Mouse (Mus musculus) lung, postnatal 0 days (tissue): Measurements from ENCODE around the gene Klf15.

Experiments used
- CTCF ChIP-seq: IDR thresholded peaks from 2 replicates; pipeline ENCODE4 v1.5.1; 2016; ENCODE audit warnings: antibody characterized with exemption, mild to moderate bottlenecking
- EP300 ChIP-seq: IDR thresholded peaks from 2 replicates; pipeline ENCODE4 v1.6.1; 2016; ENCODE audit warnings: antibody characterized with exemption, mild to moderate bottlenecking, control low read depth

DNA sequence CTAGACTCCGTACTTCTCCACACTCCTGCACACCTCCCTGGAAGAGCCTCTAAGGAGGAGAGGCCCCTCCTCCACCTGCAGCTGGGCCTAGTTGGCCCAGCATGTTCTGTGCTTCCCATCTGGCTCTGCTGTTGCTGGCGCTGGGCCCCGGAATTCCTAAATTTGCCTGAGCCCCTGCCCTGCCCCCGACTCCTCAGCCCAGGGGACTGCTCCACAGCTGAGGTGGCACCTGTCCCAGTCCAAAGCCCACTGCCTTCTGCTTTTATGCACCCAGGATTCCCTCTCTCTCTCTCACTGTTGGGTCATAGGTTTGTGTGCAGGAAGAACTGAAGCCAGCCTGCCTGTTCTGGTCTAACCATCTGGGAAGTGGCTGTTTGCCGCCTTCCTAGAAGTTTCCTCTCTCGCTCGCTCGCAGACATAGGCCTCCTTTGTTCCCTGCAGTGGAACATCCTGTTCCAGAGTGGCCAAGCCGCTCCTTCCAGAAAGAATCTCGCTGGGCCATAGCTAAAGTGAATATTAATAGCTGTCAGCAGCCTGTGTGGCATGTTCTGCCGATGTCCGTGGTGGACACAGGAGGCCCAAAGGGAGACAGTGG, 8.7 kb downstream of the Klf15 start:
- TF ChIP-seq CTCF (no peak), EP300 (peak; percentile 97)
